Mouse (Mus musculus): ENCODE results near the gene Slc9a9.
A peak's percentile ranks its signal among the peaks of the same experiment; 100 is the strongest.

Gene Slc9a9

GRCm38 (mm10) chr9:95153966-95154365, 484.3 kb downstream of the Slc9a9 start:
- no peak for DNase-seq (ENCODE audit: low spot score in 2 of 2)

- DNase-seq (ENCODE audit: low spot score in 2 of 2): no peak
Observed at GRCm38 (mm10) chr9:95157948-95158347, 488.2 kb downstream of the Slc9a9 start.

GRCm38 (mm10) chr9:95158916-95159315, 489.2 kb downstream of the Slc9a9 start:
- no peak for DNase-seq (ENCODE audit: low spot score in 2 of 2)

- DNase-seq (ENCODE audit: low spot score in 2 of 2): no peak
Observed at GRCm38 (mm10) chr9:95160575-95161300, 491.0 kb downstream of the Slc9a9 start.

GRCm38 (mm10) chr9:95161699-95162098, 492.0 kb downstream of the Slc9a9 start:
- DNase-seq (ENCODE audit: low spot score in 2 of 2): no peak

GRCm38 (mm10) chr9:95166224-95166623, 496.5 kb downstream of the Slc9a9 start:
- DNase-seq (ENCODE audit: low spot score in 2 of 2): no peak

- DNase-seq (ENCODE audit: low spot score in 2 of 2): no peak
Observed at GRCm38 (mm10) chr9:95167806-95168205, 498.1 kb downstream of the Slc9a9 start.

- peak; percentile 35 to 50 for DNase-seq (ENCODE audit: low spot score in 2 of 2)
Observed at GRCm38 (mm10) chr9:95168487-95169008, 498.8 kb downstream of the Slc9a9 start.

- DNase-seq (ENCODE audit: low spot score in 2 of 2): no peak
Observed at GRCm38 (mm10) chr9:95178170-95178569, 508.5 kb downstream of the Slc9a9 start.

- no peak for DNase-seq (ENCODE audit: low spot score in 2 of 2)
Observed at GRCm38 (mm10) chr9:95180005-95180404, 510.3 kb downstream of the Slc9a9 start.

GRCm38 (mm10) chr9:95180569-95180968, 510.9 kb downstream of the Slc9a9 start:
- no peak for DNase-seq (ENCODE audit: low spot score in 2 of 2)

GRCm38 (mm10) chr9:95181241-95182043, 511.7 kb downstream of the Slc9a9 start:
- no peak for DNase-seq (ENCODE audit: low spot score in 2 of 2)

- DNase-seq (ENCODE audit: low spot score in 2 of 2): no peak
Observed at GRCm38 (mm10) chr9:95182272-95182671, 512.6 kb downstream of the Slc9a9 start.

GRCm38 (mm10) chr9:95184453-95184852, 514.7 kb downstream of the Slc9a9 start:
- DNase-seq (ENCODE audit: low spot score in 2 of 2): no peak

- DNase-seq (ENCODE audit: low spot score in 2 of 2): no peak
Observed at GRCm38 (mm10) chr9:95185840-95186239, 516.1 kb downstream of the Slc9a9 start.

- no peak for DNase-seq (ENCODE audit: low spot score in 2 of 2)
Observed at GRCm38 (mm10) chr9:95186386-95187289, 516.9 kb downstream of the Slc9a9 start.

- no peak for DNase-seq (ENCODE audit: low spot score in 2 of 2)
Observed at GRCm38 (mm10) chr9:95188362-95189217, 518.9 kb downstream of the Slc9a9 start.

GRCm38 (mm10) chr9:95189218-95189605, 519.5 kb downstream of the Slc9a9 start:
- DNase-seq (ENCODE audit: low spot score in 2 of 2): no peak

- DNase-seq (ENCODE audit: low spot score in 2 of 2): no peak
Observed at GRCm38 (mm10) chr9:95191442-95191841, 521.7 kb downstream of the Slc9a9 start.

- no peak for DNase-seq (ENCODE audit: low spot score in 2 of 2)
Observed at GRCm38 (mm10) chr9:95192901-95193532, 523.3 kb downstream of the Slc9a9 start.
